Mouse (Mus musculus) midbrain, embryonic 14.5 days (tissue): ENCODE results near the gene Kcnma1. TPM values are rescaled to one million over a fixed set of nuclear protein-coding genes. Genes with fewer than 3 reads are reported as not detected.

ENCODE experiments used
- ATAC-seq: fragments of 200-750 bp; cut with Nextera tagmentation; 2 replicates; pipeline ENCODE4 v1.8.0; 2017; ENCODE audit warnings: moderate number of reproducible peaks, moderate library complexity; ENCODE audit not compliant: low FRiP score, low TSS enrichment
- DNase-seq: peaks from one replicate; pipeline ENCODE4 v3.0.0-alpha.2; 2015
- H3K27ac ChIP-seq: fragments of 300-500 bp; sonication (generic); replicated peaks from 2 replicates; pipeline ENCODE4 v1.5.1; 2014; ENCODE audit warnings: mild to moderate bottlenecking, low read depth, low read length, moderate library complexity
- H3K27me3 ChIP-seq: fragments of 300-500 bp; sonication (generic); 2 replicates; pipeline ENCODE4 v1.6.1; 2014; ENCODE audit warnings: low read length, control low read depth, mixed read lengths; ENCODE audit not compliant: control insufficient read depth, insufficient read depth
- H3K36me3 ChIP-seq: fragments of 300-500 bp; sonication (generic); 2 replicates; pipeline ENCODE4 v1.6.1; 2014; ENCODE audit warnings: low read length, control low read depth; ENCODE audit not compliant: control insufficient read depth, insufficient read depth
- H3K4me1 ChIP-seq: fragments of 300-500 bp; sonication (generic); 2 replicates; pipeline ENCODE4 v1.6.1; 2014; ENCODE audit warnings: mild to moderate bottlenecking, antibody characterized with exemption, low read length, control low read depth; ENCODE audit not compliant: control insufficient read depth, insufficient read depth
- H3K4me2 ChIP-seq: fragments of 300-500 bp; sonication (generic); 2 replicates; pipeline ENCODE4 v1.6.1; 2014; ENCODE audit warnings: mild to moderate bottlenecking, low read length, moderate library complexity
- H3K4me3 ChIP-seq: fragments of 300-500 bp; sonication (generic); replicated peaks from 2 replicates; pipeline ENCODE4 v1.5.1; 2014; ENCODE audit warnings: low read depth, low read length
- H3K9ac ChIP-seq: fragments of 300-500 bp; sonication (generic); replicated peaks from 2 replicates; pipeline ENCODE4 v1.6.1; 2014; ENCODE audit warnings: mild to moderate bottlenecking, low read length, moderate library complexity
- H3K9me3 ChIP-seq: fragments of 300-500 bp; sonication (generic); 2 replicates; pipeline ENCODE4 v1.6.1; 2016; ENCODE audit warnings: low read length, control low read depth, mixed read lengths; ENCODE audit not compliant: control insufficient read depth
- WGBS: fragments of 180-500 bp; shearing (Covaris S2); extraction: QIAGEN DNeasy Blood & Tissue Kit; methylation state at CpG from one replicate; pipeline ENCODE4 v1.1.7; 2014; 5-methylcytosine and 5-hydroxymethylcytosine counted together
- polyA plus RNA-seq: library from polyadenylated mRNA; unstranded; fragments of >200 nt; fragmentation: Nextera tagmentation; extraction: Ambion mirVana; gene quantifications from 2 replicates; pipeline ENCODE4 v1.2.1, GENCODE M21; 2014

The Kcnma1 gene
- polyA plus RNA-seq, 1 experiment from 2014 or later, result 17.8 TPM

DNA sequence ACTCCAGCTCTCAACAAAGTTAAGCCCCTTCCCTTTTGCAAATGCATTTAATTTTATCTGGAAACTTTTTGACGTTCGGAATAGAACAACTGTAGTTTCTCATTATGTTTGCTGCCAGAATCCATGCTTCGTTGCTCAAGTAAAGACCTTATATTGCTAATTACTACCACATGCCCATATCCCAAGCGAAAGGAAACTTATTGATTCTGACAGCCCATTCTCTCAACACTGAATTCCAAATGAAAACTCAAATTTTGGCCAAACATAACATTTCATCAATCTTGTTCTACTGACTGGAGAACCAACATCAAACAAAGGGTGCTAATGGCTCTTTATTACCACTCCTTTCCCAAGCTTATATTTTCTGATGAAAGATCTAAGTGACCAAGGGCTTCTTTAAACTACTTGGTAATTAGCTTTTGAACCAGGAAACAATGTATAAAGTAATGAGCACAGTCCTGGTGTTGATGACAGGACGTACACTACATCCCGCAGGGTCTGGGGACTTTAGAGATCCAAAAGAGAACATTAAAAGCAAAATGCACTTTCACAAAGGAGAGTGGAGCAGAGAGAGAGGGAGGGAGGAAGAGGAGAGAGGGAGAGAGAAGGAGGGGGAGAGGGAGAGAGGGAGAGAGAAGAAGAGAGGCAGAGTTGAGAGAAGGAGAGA, 490.3 kb downstream of the Kcnma1 start:
- ATAC-seq (no peak), DNase-seq (no peak)
- Histone ChIP-seq H3K4me3 (no peak overlapping the region), H3K36me3 (no peaks in the 10 kb centered on the region), H3K27ac (no peak overlapping the region), H3K4me2 (no peak overlapping the region), H3K4me1 (no peaks in the 10 kb centered on the region), H3K27me3 (no peaks in the 10 kb centered on the region), H3K9ac (no peak overlapping the region), H3K9me3 (no peaks in the 10 kb centered on the region)
- WGBS, result 86% methylated on average over 6 of the region's 6 CpGs

DNA sequence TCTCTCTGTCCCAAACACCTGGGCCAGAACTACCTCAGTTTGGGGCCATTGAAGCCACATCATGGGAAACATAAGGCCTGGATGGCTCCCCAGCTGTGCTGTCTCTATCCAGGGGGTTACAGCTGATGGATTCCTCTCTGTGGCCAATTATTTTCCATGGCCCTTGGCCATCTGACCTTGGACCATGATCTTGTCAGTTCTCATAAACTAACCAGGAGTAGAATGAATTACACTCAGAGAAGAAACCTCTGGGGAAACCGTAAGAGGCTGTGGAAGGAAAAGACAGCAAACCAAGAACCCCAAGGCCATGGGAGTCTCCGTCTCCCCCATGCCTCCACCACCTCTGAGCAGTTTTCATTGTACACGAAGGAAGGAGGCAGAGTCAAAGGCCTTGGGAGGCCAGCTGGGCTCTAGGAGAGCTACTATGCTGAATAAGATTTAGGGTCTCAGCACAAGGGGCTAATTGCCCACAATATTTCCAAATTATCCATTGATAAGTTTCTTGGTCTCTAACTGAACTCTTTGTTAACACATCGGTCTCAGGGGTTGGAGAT, 491.6 kb downstream of the Kcnma1 start:
- Histone ChIP-seq H3K27me3 (no peaks in the 10 kb centered on the region), H3K36me3 (no peaks in the 10 kb centered on the region), H3K9ac (no peak overlapping the region), H3K4me3 (no peak overlapping the region), H3K4me2 (no peak overlapping the region), H3K4me1 (no peaks in the 10 kb centered on the region), H3K27ac (no peak overlapping the region), H3K9me3 (no peaks in the 10 kb centered on the region)
- ATAC-seq (no peak), DNase-seq (no peak)
- WGBS, result 81% methylated on average over 4 of the region's 4 CpGs

DNA sequence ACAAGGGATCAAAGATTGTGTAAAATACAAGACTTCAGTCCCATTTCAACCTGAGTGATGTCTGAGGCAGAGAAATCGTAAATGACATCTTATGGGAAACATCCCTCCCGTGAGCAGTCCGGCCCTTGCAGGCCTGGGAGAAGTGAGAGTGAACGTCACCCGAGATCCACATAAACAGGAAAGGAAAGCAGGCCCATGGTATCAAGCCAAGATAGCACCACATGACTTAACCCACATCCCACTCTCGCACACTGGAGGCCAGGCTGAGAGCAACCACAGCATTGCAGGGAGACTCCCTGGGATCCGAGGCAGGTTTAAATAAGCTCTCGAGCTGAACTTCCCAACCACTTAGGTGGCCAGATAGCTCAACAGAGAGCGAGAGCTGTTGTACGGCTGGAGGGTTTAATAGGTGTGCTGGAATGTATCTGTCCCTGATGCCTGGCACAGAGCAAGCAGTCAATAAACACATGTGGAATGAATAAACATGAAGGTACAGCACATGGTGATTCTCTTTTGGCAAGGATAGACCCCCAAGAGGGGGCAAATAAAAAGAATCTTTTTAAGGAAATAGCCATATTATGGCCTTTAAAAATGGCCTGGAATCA, 493.1 kb downstream of the Kcnma1 start:
- H3K4me1 ChIP-seq, result no peaks in the 10 kb centered on the region
- H3K27ac ChIP-seq, result no peak overlapping the region
- H3K4me2 ChIP-seq, result no peak overlapping the region
- no peak for ATAC-seq
- no peak for DNase-seq
- WGBS, result 79% methylated on average over 10 of the region's 10 CpGs
- no peaks in the 10 kb centered on the region for H3K9me3 ChIP-seq
- H3K36me3 ChIP-seq, result no peaks in the 10 kb centered on the region
- no peak overlapping the region for H3K4me3 ChIP-seq
- H3K27me3 ChIP-seq, result no peaks in the 10 kb centered on the region
- H3K9ac ChIP-seq, result no peak overlapping the region

DNA sequence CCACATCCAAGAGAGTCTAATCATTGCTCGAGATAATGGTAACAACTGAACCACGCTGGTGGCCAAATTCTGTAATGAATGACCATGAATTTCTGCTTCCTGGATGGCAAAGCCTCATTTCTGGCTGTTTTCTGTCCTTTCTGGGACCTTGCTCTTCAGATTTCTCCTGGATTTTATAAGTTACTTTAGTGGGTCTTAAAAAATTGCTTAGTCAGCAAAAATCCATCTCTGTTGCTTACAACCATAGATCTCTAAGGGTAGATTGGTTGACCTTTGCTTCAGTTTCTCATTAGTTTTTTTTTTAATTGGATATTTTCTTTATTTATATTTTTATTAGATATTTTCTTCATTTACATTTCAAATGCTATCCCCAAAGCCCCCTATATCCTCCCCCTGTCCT, 496.9 kb downstream of the Kcnma1 start:
- no peaks in the 10 kb centered on the region for H3K9me3 ChIP-seq
- no peaks in the 10 kb centered on the region for H3K4me1 ChIP-seq
- no peak overlapping the region for H3K27ac ChIP-seq
- H3K27me3 ChIP-seq, result no peaks in the 10 kb centered on the region
- no peak overlapping the region for H3K4me2 ChIP-seq
- ATAC-seq, result no peak
- no peak for DNase-seq
- no peak overlapping the region for H3K9ac ChIP-seq
- H3K36me3 ChIP-seq, result no peaks in the 10 kb centered on the region
- H3K4me3 ChIP-seq, result no peak overlapping the region
- WGBS, result 95% methylated on average over 2 of the region's 2 CpGs

DNA sequence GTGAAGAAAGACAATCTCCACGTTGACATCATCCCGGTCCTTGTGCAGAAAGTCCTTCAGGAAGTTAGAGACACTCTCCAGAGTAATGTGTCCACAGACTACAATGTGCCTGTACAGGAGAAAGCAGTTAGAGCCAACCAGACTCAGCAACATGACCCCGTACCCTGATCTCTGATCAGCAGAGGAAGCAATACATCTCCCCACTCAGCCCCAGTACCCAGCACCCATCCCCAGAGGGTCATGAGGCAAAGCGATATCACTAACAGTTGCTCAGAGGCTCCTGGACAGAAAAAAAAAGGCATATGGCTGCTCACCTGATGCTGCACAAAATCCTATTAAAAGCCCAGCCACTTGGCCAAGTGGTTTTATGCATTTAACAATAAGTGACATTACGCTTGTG, 504.5 kb downstream of the Kcnma1 start:
- ATAC-seq (no peak), DNase-seq (no peak)
- Histone ChIP-seq H3K27me3 (no peaks in the 10 kb centered on the region), H3K9ac (no peak overlapping the region), H3K36me3 (peaks cover 4% of the 10 kb centered on the region; the same call in 1 of the 2 replicates), H3K9me3 (no peaks in the 10 kb centered on the region), H3K4me1 (no peaks in the 10 kb centered on the region), H3K27ac (no peak overlapping the region), H3K4me2 (no peak overlapping the region), H3K4me3 (no peak overlapping the region)
- 85% methylated on average over 5 of the region's 5 CpGs for WGBS

DNA sequence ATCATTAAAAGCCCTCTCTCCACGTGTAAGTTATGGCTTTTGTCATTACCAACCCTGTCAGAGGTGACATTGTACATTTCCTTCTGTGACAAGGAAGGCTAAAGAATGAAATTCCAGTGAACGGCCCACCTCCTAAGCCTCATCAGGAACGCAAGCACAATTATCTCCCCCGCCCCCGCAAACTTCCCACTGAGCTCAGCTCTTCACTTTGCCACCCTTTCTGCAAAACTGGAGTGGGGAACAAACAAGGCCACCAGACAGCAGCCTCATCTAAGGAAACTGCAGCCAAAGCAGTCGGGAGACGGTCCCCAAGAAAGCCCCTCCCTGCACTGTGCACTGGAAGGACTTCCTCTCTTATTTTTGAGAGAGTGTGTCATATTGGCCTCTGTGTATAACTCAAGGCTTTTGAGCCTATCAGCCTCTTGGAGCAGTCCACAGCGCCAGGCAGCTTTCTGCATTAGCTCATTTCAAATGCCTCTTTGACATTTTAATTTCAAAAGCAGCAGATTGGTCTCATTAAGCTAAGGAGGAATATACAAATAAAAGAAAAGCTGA, 512.0 kb downstream of the Kcnma1 start:
- H3K27me3 ChIP-seq, result no peaks in the 10 kb centered on the region
- DNase-seq (no peak), ATAC-seq (no peak)
- H3K9ac ChIP-seq, result no peak overlapping the region
- H3K4me1 ChIP-seq, result no peaks in the 10 kb centered on the region
- no peak overlapping the region for H3K4me2 ChIP-seq
- WGBS, result 51% methylated on average over 8 of the region's 8 CpGs
- no peak overlapping the region for H3K27ac ChIP-seq
- no peaks in the 10 kb centered on the region for H3K9me3 ChIP-seq
- H3K36me3 ChIP-seq, result no peaks in the 10 kb centered on the region
- no peak overlapping the region for H3K4me3 ChIP-seq

DNA sequence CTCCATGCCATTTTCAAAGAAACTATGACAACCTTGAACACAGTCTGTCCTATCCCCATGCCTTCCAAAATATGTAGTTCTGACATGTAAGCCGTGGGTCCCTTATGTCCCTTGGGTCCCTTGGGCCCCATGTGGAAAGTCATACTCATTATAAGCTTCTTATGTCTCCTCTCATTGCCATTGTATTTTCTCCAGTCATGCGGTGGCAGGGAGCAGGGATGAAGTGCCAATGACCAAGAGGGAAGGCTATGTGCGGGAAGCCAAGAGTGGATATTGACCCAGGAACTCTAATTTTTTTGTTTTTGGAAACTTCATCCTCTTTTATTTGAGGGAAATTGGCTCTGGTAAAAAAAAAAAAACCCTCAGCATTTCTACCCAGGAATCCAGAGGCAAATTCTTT, 517.5 kb downstream of the Kcnma1 start:
- Histone ChIP-seq H3K36me3 (no peaks in the 10 kb centered on the region), H3K4me2 (no peak overlapping the region), H3K27ac (no peak overlapping the region), H3K9ac (no peak overlapping the region), H3K27me3 (no peaks in the 10 kb centered on the region), H3K4me3 (no peak overlapping the region), H3K4me1 (no peaks in the 10 kb centered on the region), H3K9me3 (no peaks in the 10 kb centered on the region)
- 88% methylated on average over 3 of the region's 3 CpGs for WGBS
- no peak for ATAC-seq
- no peak for DNase-seq

DNA sequence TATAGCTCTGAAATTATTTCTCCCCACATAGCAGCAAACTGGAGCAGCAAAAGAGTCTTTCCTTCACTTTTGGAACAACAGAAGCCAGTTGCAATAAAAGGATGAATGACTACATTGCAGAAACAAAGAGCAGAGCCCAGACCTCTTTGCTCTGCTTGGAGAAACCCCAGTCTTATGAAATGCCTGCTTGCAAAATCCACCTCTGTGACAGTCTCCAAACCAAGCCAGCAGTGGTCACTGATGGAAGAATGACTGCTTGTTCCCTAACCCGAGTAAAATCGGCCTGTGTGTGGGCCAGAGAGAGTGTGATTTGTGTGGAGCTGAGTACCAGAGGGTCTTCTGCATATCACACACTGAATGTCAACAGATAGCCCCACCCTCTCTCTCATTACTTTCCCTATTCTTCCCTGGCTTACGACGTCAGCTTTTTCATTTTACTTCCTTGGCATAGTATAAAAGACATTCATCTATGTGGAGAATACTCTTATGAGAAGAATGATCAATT, 518.0 kb downstream of the Kcnma1 start:
- Histone ChIP-seq H3K9ac (no peak overlapping the region), H3K27me3 (no peaks in the 10 kb centered on the region), H3K9me3 (no peaks in the 10 kb centered on the region), H3K27ac (no peak overlapping the region), H3K4me1 (no peaks in the 10 kb centered on the region), H3K4me2 (no peak overlapping the region), H3K36me3 (no peaks in the 10 kb centered on the region), H3K4me3 (no peak overlapping the region)
- ATAC-seq, result no peak
- WGBS, result 82% methylated on average over 4 of the region's 4 CpGs
- no peak for DNase-seq

DNA sequence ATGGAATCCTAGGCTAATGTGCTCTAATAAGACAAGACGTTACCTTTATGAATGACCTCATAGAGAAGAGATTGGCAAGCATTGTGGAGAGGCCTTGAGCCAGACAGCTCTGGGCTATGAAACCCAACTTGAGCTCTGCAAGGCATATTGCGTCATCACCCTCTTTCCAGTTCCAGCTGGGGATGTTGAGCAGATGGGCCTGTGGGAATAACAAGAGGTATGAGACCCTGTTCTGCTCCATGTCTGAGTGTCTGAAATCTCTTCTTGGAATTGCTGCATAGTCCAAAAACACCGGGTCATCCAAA, 519.8 kb downstream of the Kcnma1 start:
- ATAC-seq (no peak), DNase-seq (no peak)
- no peaks in the 10 kb centered on the region for H3K36me3 ChIP-seq
- no peaks in the 10 kb centered on the region for H3K9me3 ChIP-seq
- H3K4me3 ChIP-seq, result no peak overlapping the region
- 88% methylated on average over 3 of the region's 3 CpGs for WGBS
- H3K4me1 ChIP-seq, result no peaks in the 10 kb centered on the region
- no peak overlapping the region for H3K9ac ChIP-seq
- no peak overlapping the region for H3K4me2 ChIP-seq
- H3K27me3 ChIP-seq, result no peaks in the 10 kb centered on the region
- no peak overlapping the region for H3K27ac ChIP-seq
